Mouse (Mus musculus): ENCODE measurements around the gene Tle4.

GRCm38 (mm10) chr19:14432436-14432835 lies 165.4 kb downstream of the Tle4 start:
- TF ChIP-seq CTCF (IDR thresholded peaks at IDR 0.05; ENCODE audit: insufficient read depth, low read depth, low read length) (no peak), POLR2A (IDR thresholded peaks at IDR 0.05; ENCODE audit: insufficient read depth, low read depth, low read length) (no peak)
